Mouse (Mus musculus): Measurements from ENCODE around the gene Hdhd5. TPM values are rescaled to one million over a fixed set of nuclear protein-coding genes. Genes with fewer than 3 reads are reported as not detected.
A peak's percentile ranks its signal among the peaks of the same experiment; 100 is the strongest.

The Hdhd5 gene
- total and polyA plus RNA-seq, 3 experiments = 17.8 to 19.9 TPM; not detected in 1

GRCm38 (mm10) chr6:120536337-120536736 lies 5.2 kb upstream of the Hdhd5 start:
- no peaks in the 10 kb centered on the region for H3K9me3 ChIP-seq (replicated peaks; ENCODE audit: insufficient read depth, low read length)
- DNase-seq (ENCODE audit: low read depth, low spot score) = peak; percentile 47
- peaks cover 0 to 4% of the 10 kb centered on the region in 2 experiments; a peak in 1 of 4 replicates for H3K36me3 ChIP-seq (ENCODE audit: control insufficient read depth in 1 of 2, insufficient read depth in 2 of 2, low read length in 2 of 2)
- no peak overlapping the region for H3K9ac ChIP-seq (ENCODE audit: control insufficient read depth, low read depth, low read length, poor library complexity, severe bottlenecking)
- H3K79me2 ChIP-seq (ENCODE audit: control insufficient read depth, insufficient read depth, low read length, poor library complexity) = no peaks in the 10 kb centered on the region
- H3K27ac ChIP-seq (ENCODE audit: control insufficient read depth, low read depth, low read length) = no peak overlapping the region
- peaks cover 0 to 9% of the 10 kb centered on the region in 2 experiments; a peak in 1 of 4 replicates for H3K4me1 ChIP-seq (ENCODE audit: control insufficient read depth in 1 of 2, insufficient read depth in 2 of 2, low read length in 2 of 2)
- no peak overlapping the region for H3K4me3 ChIP-seq (ENCODE audit: control insufficient read depth in 1 of 2, insufficient read depth in 1 of 2, low read depth in 2 of 2, low read length in 2 of 2)
- TF ChIP-seq EP300 (IDR thresholded peaks at IDR 0.05; ENCODE audit: low read depth in 1 of 2, low read length in 2 of 2) (no peak), MYC (IDR thresholded peaks at IDR 0.05; ENCODE audit: low read depth, low read length) (peak; percentile 67; the same call in 1 of the 2 replicates), CHD2 (IDR thresholded peaks at IDR 0.05; ENCODE audit: low read length) (no peak), MXI1 (IDR thresholded peaks at IDR 0.05; ENCODE audit: low read depth, low read length) (no peak), MAX (IDR thresholded peaks at IDR 0.05; ENCODE audit: low read length) (no peak), POLR2AphosphoS5 (IDR thresholded peaks at IDR 0.05; ENCODE audit: borderline replicate concordance, low read depth, low read length) (no peak), MAZ (IDR thresholded peaks at IDR 0.05; ENCODE audit: low read depth, low read length) (no peak), RAD21 (IDR thresholded peaks at IDR 0.05; ENCODE audit: low read depth, low read length) (peak; percentile 19), BHLHE40 (IDR thresholded peaks at IDR 0.05; ENCODE audit: borderline replicate concordance, low read depth, low read length) (no peak), POLR2AphosphoS2 (IDR thresholded peaks at IDR 0.05; ENCODE audit: low read length) (no peak), POLR2A (IDR thresholded peaks at IDR 0.05; ENCODE audit: control insufficient read depth in 1 of 2, insufficient read depth in 1 of 2, low read depth in 1 of 2, low read length in 2 of 2, poor library complexity in 1 of 2) (no peak), CTCF (IDR thresholded peaks at IDR 0.05 in 2 of 3, conservative IDR thresholded peaks at IDR 0.05 in 1 of 3; ENCODE audit: control insufficient read depth in 1 of 3, insufficient read depth in 1 of 3, low read depth in 2 of 3, low read length in 3 of 3, poor library complexity in 1 of 3, severe bottlenecking in 1 of 3) (peak; percentile 32 to 64 (median 47); a peak in 5 of 6 replicates), ZKSCAN1 (IDR thresholded peaks at IDR 0.05; ENCODE audit: low read depth, low read length) (no peak), NELFE (IDR thresholded peaks at IDR 0.05; ENCODE audit: low read depth, low read length) (no peak), SMC3 (IDR thresholded peaks at IDR 0.05; ENCODE audit: low read depth, low read length) (peak; percentile 34), UBTF (IDR thresholded peaks at IDR 0.05; ENCODE audit: borderline replicate concordance, insufficient read depth, low read depth, low read length) (no peak), MAFK (IDR thresholded peaks at IDR 0.05; ENCODE audit: borderline replicate concordance, low read depth, low read length) (no peak), USF1 (IDR thresholded peaks at IDR 0.05; ENCODE audit: low read depth, low read length) (no peak), ETS1 (IDR thresholded peaks at IDR 0.05; ENCODE audit: low read depth, low read length) (no peak), MYB (IDR thresholded peaks at IDR 0.05; ENCODE audit: low read depth, low read length) (no peak), ZC3H11A (IDR thresholded peaks at IDR 0.05; ENCODE audit: low read depth, low read length) (no peak), TAL1 (IDR thresholded peaks at IDR 0.05; ENCODE audit: low read length) (no peak), RCOR1 (IDR thresholded peaks at IDR 0.05; ENCODE audit: low read depth, low read length) (no peak), USF2 (IDR thresholded peaks at IDR 0.05; ENCODE audit: borderline replicate concordance in 1 of 2, insufficient read depth in 1 of 2, low read depth in 1 of 2, low read length in 2 of 2) (no peak), GATA1 (IDR thresholded peaks at IDR 0.05; ENCODE audit: low read depth, low read length) (no peak)
- H3K27me3 ChIP-seq (ENCODE audit: control insufficient read depth in 1 of 2, insufficient read depth in 2 of 2, low read length in 2 of 2) = no peaks in the 10 kb centered on the region; a peak in 1 of 4 replicates
